Mouse (Mus musculus) C2C12 (cell line): Measurements from ENCODE around the gene Msmb. TPM values are rescaled to one million over a fixed set of nuclear protein-coding genes. Genes with fewer than 3 reads are reported as not detected.
"Not testable (repeated sequence)": the region's sequence is repeated elsewhere in the genome, so short reads cannot be mapped to it uniquely, and the experiment has no call there.

ENCODE experiments used
- H3K27me3 ChIP-seq: one replicate; pipeline ENCODE4 v1.6.1; 2011; ENCODE audit not compliant: control insufficient read depth, insufficient read depth, insufficient read length
- H3K36me3 ChIP-seq: one replicate; pipeline ENCODE4 v1.6.1; 2011; ENCODE audit not compliant: control insufficient read depth, insufficient read depth
- H3K4me3 ChIP-seq: one replicate; pipeline ENCODE4 v1.5.1; 2011; ENCODE audit warnings: mild to moderate bottlenecking, control low read depth; ENCODE audit not compliant: poor library complexity, insufficient read depth, severe bottlenecking
- H3K79me2 ChIP-seq: one replicate; pipeline ENCODE4 v1.6.1; 2011; ENCODE audit not compliant: control insufficient read depth, insufficient read depth
- H3K79me3 ChIP-seq: one replicate; pipeline ENCODE4 v1.6.1; 2011; ENCODE audit warnings: low read depth, control low read depth
- H3ac ChIP-seq: one replicate; pipeline ENCODE3; 2011; ENCODE audit warnings: low read depth; ENCODE audit not compliant: control insufficient read depth, insufficient read length
- CEBPB ChIP-seq: IDR thresholded peaks from one replicate; pipeline ENCODE4 v1.6.1; 2011; ENCODE audit warnings: low read depth, mild to moderate bottlenecking, control low read depth, moderate library complexity
- CTCF ChIP-seq: IDR thresholded peaks from one replicate; pipeline ENCODE4 v1.5.1; 2011; ENCODE audit not compliant: control insufficient read depth, insufficient read depth, insufficient read length
- FOSL1 ChIP-seq: IDR thresholded peaks from one replicate; pipeline ENCODE4 v1.8.0; 2011; ENCODE audit warnings: mild to moderate bottlenecking, low read length; ENCODE audit not compliant: poor library complexity, insufficient read depth, severe bottlenecking
- MAX ChIP-seq: IDR thresholded peaks from one replicate; pipeline ENCODE4 v1.6.1; 2011; ENCODE audit warnings: mild to moderate bottlenecking, control low read depth
- MYOD1 ChIP-seq: IDR thresholded peaks from one replicate; pipeline ENCODE4 v1.6.1; 2011; ENCODE audit warnings: low read depth; ENCODE audit not compliant: control insufficient read depth, insufficient read length
- MYOG ChIP-seq: IDR thresholded peaks from one replicate; pipeline ENCODE4 v1.6.1; 2011; ENCODE audit not compliant: control insufficient read depth, insufficient read length; ENCODE audit errors: extremely low read depth
- USF1 ChIP-seq: IDR thresholded peaks from one replicate; pipeline ENCODE4 v1.6.1; 2011; ENCODE audit warnings: low read depth, mild to moderate bottlenecking, control low read depth, moderate library complexity
- polyA plus RNA-seq: library from polyadenylated mRNA; unstranded; fragments of >200 nt; fragmentation: generic; extraction: Trizol; gene quantifications from one replicate; pipeline ENCODE4 v1.2.1, GENCODE M21; 2012; ENCODE audit warnings: missing spikeins

Gene Msmb
- polyA plus RNA-seq, 1 experiment: not detected

DNA sequence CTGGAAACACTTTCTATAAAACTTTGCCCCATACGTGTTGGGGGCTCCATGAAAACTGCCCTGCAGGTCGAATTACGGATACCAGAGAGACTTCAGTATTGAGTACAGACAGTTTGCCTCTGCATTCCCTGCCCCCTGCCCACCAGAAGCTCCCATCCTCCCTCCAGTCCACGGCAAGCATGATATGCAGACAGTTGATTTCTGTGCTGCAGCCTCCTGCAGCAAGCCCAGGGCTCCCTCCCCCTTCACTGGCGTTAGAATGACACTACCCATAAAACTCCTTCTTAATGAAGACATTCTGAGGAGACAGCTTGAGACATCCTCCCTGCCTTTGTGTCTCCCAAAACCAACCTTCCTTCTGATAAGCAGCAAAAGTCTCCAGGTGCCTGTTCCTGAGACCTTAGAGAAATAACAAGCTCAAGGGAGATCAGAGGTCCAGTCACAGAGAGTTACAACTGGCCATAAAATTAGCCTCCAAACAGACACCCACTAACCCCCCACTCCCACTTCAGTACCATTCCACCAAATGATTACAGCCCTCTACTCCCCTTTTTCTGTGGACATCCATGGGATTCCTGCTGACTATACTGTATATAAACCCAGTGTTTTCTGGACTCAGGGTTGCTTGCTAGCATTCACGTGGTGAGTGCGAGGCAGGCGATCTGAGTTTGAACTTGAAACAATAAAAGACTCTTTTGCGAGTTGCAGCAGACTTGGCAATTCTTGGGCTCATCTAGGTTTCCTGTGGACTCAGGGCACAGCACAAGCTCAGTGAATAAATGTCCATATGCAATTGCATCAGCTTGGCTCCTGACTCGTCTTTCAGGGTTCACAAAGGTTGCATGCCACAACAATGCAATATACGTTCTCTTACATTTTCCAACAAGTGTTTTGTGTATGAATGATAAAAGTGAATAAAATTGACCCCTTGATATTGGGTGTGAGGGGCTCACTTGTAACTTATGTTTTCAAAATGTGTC is 20.6 kb upstream of the Msmb start:
- TF ChIP-seq MYOG (no peak), CTCF (no peak), MAX (no peak), MYOD1 (no peak), USF1 (no peak), CEBPB (no peak), FOSL1 (no peak)
- Histone ChIP-seq H3K27me3 (peaks cover under 1% of the 10 kb centered on the region), H3K36me3 (no peaks in the 10 kb centered on the region), H3K79me2 (no peaks in the 10 kb centered on the region), H3K4me3 (no peak overlapping the region), H3ac (no peak overlapping the region), H3K79me3 (no peaks in the 10 kb centered on the region)

DNA sequence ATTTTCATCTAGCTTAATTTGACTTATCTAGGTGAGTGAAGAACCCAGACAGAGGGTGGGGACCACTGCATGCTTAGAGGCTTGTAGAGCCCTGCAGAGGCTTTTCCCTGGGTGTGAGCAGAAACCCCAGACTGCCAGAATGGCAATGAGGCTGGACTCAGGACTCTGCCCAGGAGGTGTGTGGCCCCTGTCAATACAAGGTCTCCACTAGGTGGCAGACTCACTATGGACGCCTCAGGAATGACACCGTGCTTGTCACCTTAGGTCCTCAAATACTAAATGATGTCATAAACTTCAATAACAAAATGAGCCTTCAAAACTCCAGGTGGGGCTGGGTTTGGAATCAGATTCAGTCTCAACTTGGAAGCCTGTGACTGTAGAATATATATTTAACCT is 19.9 kb upstream of the Msmb start:
- Histone ChIP-seq H3K4me3 (no peak overlapping the region), H3K36me3 (no peaks in the 10 kb centered on the region), H3K79me2 (no peaks in the 10 kb centered on the region), H3ac (no peak overlapping the region), H3K79me3 (no peaks in the 10 kb centered on the region), H3K27me3 (peaks cover 5% of the 10 kb centered on the region)
- TF ChIP-seq MYOG (no peak), CTCF (peak; percentile 42)

DNA sequence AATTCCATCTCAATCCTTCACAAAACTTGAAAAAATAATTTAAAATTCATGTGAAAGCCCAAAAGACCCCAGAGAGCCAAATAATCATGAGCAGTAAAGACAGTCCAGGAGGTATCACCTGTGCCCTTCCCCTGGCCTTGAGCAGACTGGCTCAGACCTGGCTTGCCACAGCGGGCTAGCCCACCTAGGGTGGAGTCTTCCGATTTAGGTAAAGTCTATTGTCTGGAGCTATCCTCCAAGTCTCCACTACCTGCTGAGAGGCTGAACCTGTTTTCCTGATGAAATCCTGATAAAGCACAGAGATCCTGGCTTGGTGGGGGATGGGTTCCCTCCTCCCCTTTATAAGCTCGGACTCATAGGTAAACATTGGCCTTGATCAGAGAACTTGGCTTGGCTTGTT is 17.6 kb upstream of the Msmb start:
- no peak for TF ChIP-seq USF1
- TF ChIP-seq CEBPB: no peak
- TF ChIP-seq FOSL1: no peak
- no peak for TF ChIP-seq MYOG
- TF ChIP-seq CTCF: no peak
- H3K27me3 ChIP-seq: peaks cover 5% of the 10 kb centered on the region
- H3K79me3 ChIP-seq: no peaks in the 10 kb centered on the region
- no peaks in the 10 kb centered on the region for H3K36me3 ChIP-seq
- no peak overlapping the region for H3K4me3 ChIP-seq
- no peak overlapping the region for H3ac ChIP-seq
- no peaks in the 10 kb centered on the region for H3K79me2 ChIP-seq

DNA sequence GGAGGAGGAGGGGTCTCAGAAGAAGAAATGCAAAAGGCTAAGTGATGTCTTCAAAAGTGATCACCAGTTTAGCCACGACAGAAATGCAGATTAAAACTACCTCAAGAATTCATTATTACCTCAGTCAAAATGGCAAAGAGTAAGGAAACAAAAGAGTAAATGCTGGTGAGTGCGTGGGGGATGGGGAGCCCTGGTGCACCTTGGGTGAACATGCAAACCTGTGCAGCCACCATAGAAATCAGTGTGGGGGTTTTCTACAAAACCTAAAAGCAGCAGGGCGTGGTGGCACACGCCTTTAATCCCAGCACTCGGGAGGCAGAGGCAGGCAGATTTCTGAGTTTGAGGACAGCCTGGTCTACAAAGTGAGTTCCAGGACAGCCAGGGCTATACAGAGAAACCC is 16.6 kb upstream of the Msmb start:
- not testable (repeated sequence) for H3K79me2 ChIP-seq

DNA sequence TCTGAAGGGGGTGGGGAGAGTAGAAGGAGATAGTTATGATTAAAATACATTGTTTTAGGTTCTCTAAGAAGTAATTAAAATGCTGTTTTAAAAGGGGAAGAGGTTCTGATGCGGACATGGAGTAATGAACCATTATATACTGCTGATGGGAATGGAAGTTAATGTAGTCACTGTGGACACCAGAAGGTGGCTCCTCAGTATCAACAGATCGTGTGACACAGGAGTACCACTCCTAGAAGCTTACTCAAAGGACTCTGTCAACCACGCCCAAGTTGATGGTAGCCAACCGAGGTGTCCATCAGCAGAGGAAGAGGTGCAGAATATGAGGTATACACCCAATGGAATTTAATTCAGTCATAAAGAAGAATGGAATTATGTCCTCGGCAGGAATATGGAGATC is 13.4 kb upstream of the Msmb start:
- Histone ChIP-seq H3ac (no peak overlapping the region), H3K36me3 (no peaks in the 10 kb centered on the region), H3K79me3 (no peaks in the 10 kb centered on the region), H3K4me3 (no peak overlapping the region), H3K79me2 (no peaks in the 10 kb centered on the region), H3K27me3 (peaks cover 5% of the 10 kb centered on the region)
- TF ChIP-seq CEBPB (no peak), USF1 (no peak), FOSL1 (no peak), MYOD1 (no peak), CTCF (no peak), MYOG (no peak), MAX (no peak)

More for the DNA sequence above, 16.6 kb upstream of the Msmb start:
- H3K79me3 ChIP-seq, H3K36me3 ChIP-seq, H3K4me3 ChIP-seq, H3K27me3 ChIP-seq, H3ac ChIP-seq: not testable (repeated sequence)

DNA sequence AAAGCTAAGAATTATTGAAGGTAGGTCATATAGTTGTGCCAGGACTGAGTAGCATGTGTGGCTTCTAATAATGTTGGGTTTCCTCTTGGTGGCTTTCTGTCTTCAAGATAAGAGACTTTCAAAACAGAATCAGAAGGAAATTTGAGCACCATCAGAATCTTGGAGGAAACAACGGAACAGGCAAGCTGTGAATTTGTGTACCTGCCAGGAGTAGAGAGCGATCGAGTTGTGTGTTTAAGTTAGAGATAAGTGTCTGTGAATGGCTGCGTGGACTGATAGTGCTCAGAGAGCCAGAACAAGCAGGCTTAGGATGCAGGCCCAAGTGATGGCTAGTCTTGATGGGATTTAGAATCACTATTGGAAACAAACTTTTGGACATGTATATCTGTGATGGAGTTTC is 10.0 kb upstream of the Msmb start:
- TF ChIP-seq USF1 (no peak), CTCF (no peak), MAX (no peak), MYOD1 (no peak), MYOG (no peak), FOSL1 (no peak), CEBPB (no peak)
- H3ac ChIP-seq: no peak overlapping the region

More for the DNA sequence above, 10.0 kb upstream of the Msmb start:
- Histone ChIP-seq H3K27me3 (no peaks in the 10 kb centered on the region), H3K4me3 (no peak overlapping the region), H3K79me2 (no peaks in the 10 kb centered on the region), H3K36me3 (no peaks in the 10 kb centered on the region), H3K79me3 (no peaks in the 10 kb centered on the region)
